17 mouse cellular contexts compared by ENCODE assay signal in the genomic region with DNA sequence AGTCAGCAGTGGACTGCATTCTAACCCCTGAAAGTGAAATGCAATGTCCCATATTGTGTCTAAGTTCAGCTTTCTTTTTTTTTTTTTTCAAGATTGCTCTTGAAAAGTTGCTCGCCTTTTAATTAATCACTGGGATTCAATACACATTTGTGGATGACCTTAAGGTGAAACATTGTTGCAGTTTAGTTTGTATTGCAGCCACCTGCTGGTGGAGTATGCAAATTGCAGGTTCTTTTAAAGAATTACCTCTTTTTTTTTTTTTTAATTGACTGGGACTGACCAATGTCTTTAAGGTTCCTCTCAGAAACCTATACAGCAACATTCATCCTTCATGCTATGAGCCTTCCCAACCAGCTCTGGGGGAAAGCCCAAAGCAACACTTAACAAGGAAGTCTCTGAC. TPM values are rescaled to one million over a fixed set of nuclear protein-coding genes. Genes with fewer than 3 reads are reported as not detected.
DNase-seq lines count a peak whose midpoint lies in the region; ATAC-seq and TF ChIP-seq lines count a peak whose summit lies in the region.
"Had no signal": no experiment of that assay in that cellular context is flagged by ENCODE, and none has a peak within 500 bp of the region (broad histone marks: within the 10 kb centered on the region; RNA-seq: fewer than 3 reads in every experiment).

No protein-coding gene starts in this region.

- H3K4me1 ChIP-seq in forebrain, postnatal 0 days (ENCODE audit: insufficient read depth), result no peaks in the 10 kb centered on the region
- H3K4me1 ChIP-seq in forebrain, embryonic 15.5 days, result peaks cover 5% of the 10 kb centered on the region; the same call in 1 of the 2 replicates
- no peaks in the 10 kb centered on the region for H3K4me1 ChIP-seq in ES-E14 (ENCODE audit: control insufficient read depth in 2 of 2, insufficient read depth in 2 of 2, low read length in 2 of 2, poor library complexity in 1 of 2)
- H3K4me1 ChIP-seq: limb, embryonic 10.5 days; megakaryocyte, embryonic 14.5 days had no signal

- intact Hi-C loops in left cerebral cortex, adult 2 months (cut with DNase I), result loop anchor here (2.0 kb wide), 1 partner anchor 252 kb away; no protein-coding TSS in a partner anchor
- intact Hi-C loops in left cerebral cortex, postnatal 36 days (cut with DNase I), result no loop called here

- WGBS in forebrain, postnatal 0 days, result 80% methylated on average over 1 of the region's 1 CpGs
- 87% methylated on average over 1 of the region's 1 CpGs for WGBS in forebrain, embryonic 15.5 days

- no peak overlapping the region for H3K27ac ChIP-seq in forebrain, postnatal 0 days (ENCODE audit: low read depth, low read length)
- H3K27ac ChIP-seq in forebrain, embryonic 15.5 days (replicated peaks), result no peak overlapping the region
- no peak overlapping the region for H3K27ac ChIP-seq in left cerebral cortex, adult 2 months
- no peak overlapping the region for H3K27ac ChIP-seq in ES-E14 (ENCODE audit: insufficient read depth, low read depth, low read length, poor library complexity, severe bottlenecking)
- H3K27ac ChIP-seq: forebrain, embryonic 13.5 days; limb, embryonic 10.5 days; liver, embryonic 14.5 days had no signal

- TF ChIP-seq CTCF in forebrain, postnatal 0 days (IDR thresholded peaks at IDR 0.05; ENCODE audit: low read depth), result peak; percentile 42
- peak; percentile 56 for TF ChIP-seq CTCF in left cerebral cortex, adult 2 months (IDR thresholded peaks at IDR 0.05)

- H3K4me2 ChIP-seq in forebrain, postnatal 0 days (ENCODE audit: low read depth), result no peak overlapping the region
- H3K4me2 ChIP-seq in forebrain, embryonic 15.5 days (replicated peaks), result no peak overlapping the region
- H3K4me2 ChIP-seq: forebrain, embryonic 13.5 days; heart, embryonic 11.5 days had no signal

- ATAC-seq in forebrain, postnatal 0 days, result no peak
- ATAC-seq in forebrain, embryonic 15.5 days (replicated peaks), result no peak
- ATAC-seq: forebrain, embryonic 13.5 days had no signal

- H3K36me3 ChIP-seq in forebrain, postnatal 0 days (ENCODE audit: insufficient read depth), result no peaks in the 10 kb centered on the region
- H3K36me3 ChIP-seq in forebrain, embryonic 15.5 days, result no peaks in the 10 kb centered on the region
- H3K36me3 ChIP-seq in ES-E14 (ENCODE audit: control insufficient read depth, insufficient read depth, low read length, poor library complexity, severe bottlenecking), result no peaks in the 10 kb centered on the region
- H3K36me3 ChIP-seq: limb, embryonic 10.5 days had no signal

- no peaks in the 10 kb centered on the region for H3K9me3 ChIP-seq in forebrain, postnatal 0 days (ENCODE audit: low read length)
- no peaks in the 10 kb centered on the region for H3K9me3 ChIP-seq in forebrain, embryonic 15.5 days
- H3K9me3 ChIP-seq in ES-E14 (ENCODE audit: control insufficient read depth, insufficient read depth, low read depth, low read length), result no peaks in the 10 kb centered on the region
- H3K9me3 ChIP-seq: forebrain, embryonic 13.5 days; limb, embryonic 10.5 days had no signal

- no peaks in the 10 kb centered on the region for H3K27me3 ChIP-seq in forebrain, postnatal 0 days (ENCODE audit: insufficient read depth, low read length)
- H3K27me3 ChIP-seq in forebrain, embryonic 15.5 days, result no peaks in the 10 kb centered on the region
- H3K27me3 ChIP-seq: forebrain, embryonic 13.5 days had no signal

- no peak overlapping the region for H3K4me3 ChIP-seq in forebrain, postnatal 0 days (ENCODE audit: low read depth, low read length)
- H3K4me3 ChIP-seq in forebrain, embryonic 15.5 days, result no peak overlapping the region
- no peak overlapping the region for H3K4me3 ChIP-seq in left cerebral cortex, adult 2 months
- no peak overlapping the region for H3K4me3 ChIP-seq in ES-E14 (ENCODE audit: insufficient read depth in 1 of 2, low read depth in 1 of 2, low read length in 2 of 2, poor library complexity in 1 of 2, severe bottlenecking in 1 of 2)
- H3K4me3 ChIP-seq: forebrain, embryonic 13.5 days; limb, embryonic 10.5 days; megakaryocyte, embryonic 14.5 days had no signal

- no peak for DNase-seq in forebrain, postnatal 0 days
- no peak for DNase-seq in left cerebral cortex, adult 2 months (ENCODE audit: extremely low spot score in 1 of 2, low spot score in 2 of 2)
- no peak for DNase-seq in left cerebral cortex, postnatal 36 days (ENCODE audit: low spot score in 2 of 2)
- DNase-seq in ES-E14 (ENCODE audit: low read depth, low spot score), result no peak
- peak; percentile 29 for DNase-seq in induced T-regulatory cell, adult 2 months (ENCODE audit: low read depth)
- no peak for DNase-seq in ovary, postnatal 14 days (ENCODE audit: low spot score)
- no peak for DNase-seq in yolk sac, embryonic 10.5 days (ENCODE audit: low spot score)
- DNase-seq: adrenal gland, postnatal 10 days; gastrocnemius, postnatal 10 days; retina, postnatal 1 day; spleen, adult 18-20 months had no signal

- H3K9ac ChIP-seq in forebrain, postnatal 0 days, result no peak overlapping the region
- H3K9ac ChIP-seq in forebrain, embryonic 15.5 days (replicated peaks), result no peak overlapping the region
- no peak overlapping the region for H3K9ac ChIP-seq in ES-E14 (ENCODE audit: insufficient read depth, low read depth, low read length, poor library complexity, severe bottlenecking)
- H3K9ac ChIP-seq: forebrain, embryonic 13.5 days; liver, embryonic 14.5 days had no signal

- in situ Hi-C loops in ES-E14 (cut with MboI; ENCODE audit: low sequenced_read_pairs in 2 of 2, unreplicated experiment in 2 of 2), result no loop called here

TF ChIP-seq in ES-E14, 5 proteins besides CTCF, POLR2A, EP300 and RAD21:
- 0 out of 2 replicates have a peak, but pooled peaks have one; percentile 34 for TF ChIP-seq ZC3H11A (IDR thresholded peaks at IDR 0.05; ENCODE audit: borderline replicate concordance, low read depth, low read length)
- TF ChIP-seq ZNF384 (IDR thresholded peaks at IDR 0.05; ENCODE audit: low read depth, low read length), result peak; percentile 97
- no peak for TF ChIP-seq MAFK (IDR thresholded peaks at IDR 0.05; ENCODE audit: insufficient read depth, low read depth, low read length)

RNA-seq across cellular contexts. Expression of gene Fam78b, which starts 33.2 kb away (rescaled TPM):
- 21.5 and 24.5 TPM in 2 replicates for total RNA-seq in forebrain, postnatal 0 days (2014; rRNA removed)
- 10.1 and 11.7 TPM in 2 replicates for polyA plus RNA-seq in forebrain, postnatal 0 days (2015; fragmentation: Nextera tagmentation; extraction: Ambion mirVana)
- 7.6 and 10.1 TPM in 2 replicates for polyA plus RNA-seq in forebrain, embryonic 15.5 days (2015; fragmentation: Nextera tagmentation; extraction: Ambion mirVana)
- total RNA-seq in left cerebral cortex, adult 2 months (2021), result 10 to 100 TPM; 31.7 to 33.2 TPM
- total RNA-seq in left cerebral cortex, postnatal 36 days (2021), result 10 to 100 TPM; 31.6 to 33.5 TPM
- 0.42 and 0.98 TPM in 2 replicates for total RNA-seq in ES-E14 (2012; rRNA removed)

Comparison
In these comparisons a context has a peak if more than half of its experiments do, and no peak if none do; other contexts are left out.
1. RNA of gene Fam78b, which starts 33.2 kb away (total RNA-seq): 31.6 to 33.5 TPM in left cerebral cortex, postnatal 36 days, 31.7 to 33.2 TPM in left cerebral cortex, adult 2 months and 21.5 to 24.5 TPM in forebrain, postnatal 0 days; 0.42 to 0.98 TPM in ES-E14; every median in the first group is over 10 times any median in the second.